Mouse (Mus musculus) olfactory bulb, adult 2 months (tissue): Measurements from ENCODE around the gene Cux2.

Source experiments
- CTCF ChIP-seq: fragments of 200-500 bp; IDR thresholded peaks from 2 replicates; pipeline ENCODE4 v1.5.1; 2012; ENCODE audit warnings: low read depth, mild to moderate bottlenecking, low read length, moderate library complexity; ENCODE audit not compliant: insufficient read depth
- POLR2A ChIP-seq: fragments of 200-500 bp; IDR thresholded peaks from 2 replicates; pipeline ENCODE4 v1.6.1; 2012; ENCODE audit warnings: mild to moderate bottlenecking, low read depth, low read length, moderate library complexity; ENCODE audit not compliant: insufficient read depth

DNA sequence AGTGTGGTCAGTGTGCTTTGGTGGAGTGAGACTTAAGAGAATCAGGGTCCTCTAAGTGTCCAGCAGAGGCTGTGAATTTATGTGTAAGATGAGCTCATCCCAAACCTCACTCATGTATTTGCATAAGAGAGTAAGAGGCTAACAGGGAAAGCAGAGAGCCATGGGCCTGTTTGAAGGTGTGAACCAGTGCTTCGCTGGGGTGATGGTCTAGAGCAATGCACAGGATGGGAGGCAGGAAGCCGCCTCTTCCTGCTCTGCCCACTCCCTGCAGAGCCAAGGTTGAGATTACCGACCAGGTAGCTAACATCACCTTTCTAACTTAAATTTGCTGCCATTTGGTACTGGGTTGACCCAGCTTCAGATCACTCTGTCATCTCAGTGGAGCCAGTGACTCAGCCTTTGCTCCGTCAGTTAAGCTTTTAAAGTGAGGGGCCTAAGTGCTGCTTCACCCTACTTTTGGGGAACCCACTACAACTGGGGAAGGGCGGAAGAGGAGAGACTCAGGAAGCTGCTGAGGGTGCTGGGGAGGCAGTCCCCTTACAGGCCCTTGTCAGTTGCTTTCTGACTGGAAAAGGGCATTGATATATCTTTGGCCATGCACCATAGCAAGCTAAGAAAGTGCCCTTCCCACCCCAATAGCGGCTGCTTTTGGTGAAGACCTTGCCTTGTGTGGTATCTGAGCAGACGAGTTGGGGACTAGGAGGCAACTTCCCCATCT is 237.2 kb downstream of the Cux2 start:
- no peak for TF ChIP-seq POLR2A
- no peak for TF ChIP-seq CTCF
